Mouse (Mus musculus): Measurements from ENCODE around the gene Usp45. TPM values are rescaled to one million over a fixed set of nuclear protein-coding genes. Genes with fewer than 3 reads are reported as not detected.

Usp45 gene
- total RNA-seq, 2 experiments from 2014 or later = 16.2 to 18.9 TPM

GRCm38 (mm10) chr4:21786268-21786667 is 19.3 kb downstream of the Usp45 start:
- DNase-seq = no peak
- intact Hi-C loops (cut with DNase I) = no loop called here

- DNase-seq = no peak
- intact Hi-C loops (cut with DNase I) = no loop called here
Observed at GRCm38 (mm10) chr4:21788903-21789302, 21.9 kb downstream of the Usp45 start.

- intact Hi-C loops (cut with DNase I) = no loop called here
- no peak for DNase-seq
Observed at GRCm38 (mm10) chr4:21789836-21790235, 22.9 kb downstream of the Usp45 start.

GRCm38 (mm10) chr4:21793631-21794030 is 26.7 kb downstream of the Usp45 start:
- intact Hi-C loops (cut with DNase I) = no loop called here
- no peak for DNase-seq

- intact Hi-C loops (cut with DNase I) = no loop called here
- no peak for DNase-seq
Observed at GRCm38 (mm10) chr4:21801013-21801412, 34.1 kb downstream of the Usp45 start.

GRCm38 (mm10) chr4:21801620-21802019 is 34.7 kb downstream of the Usp45 start:
- intact Hi-C loops (cut with DNase I) = no loop called here

GRCm38 (mm10) chr4:21807204-21807603 is 40.2 kb downstream of the Usp45 start:
- no peak for DNase-seq
- intact Hi-C loops (cut with DNase I) = no loop called here

More at GRCm38 (mm10) chr4:21801620-21802019, 34.7 kb downstream of the Usp45 start:
- DNase-seq = no peak

GRCm38 (mm10) chr4:21810608-21811007 is 43.7 kb downstream of the Usp45 start:
- intact Hi-C loops (cut with DNase I) = loop anchor here (10.0 kb wide), 1 partner anchor 266 kb away; no protein-coding TSS in a partner anchor

GRCm38 (mm10) chr4:21812635-21813034 is 45.7 kb downstream of the Usp45 start:
- DNase-seq = no peak
- intact Hi-C loops (cut with DNase I) = loop anchor here (10.0 kb wide), 1 partner anchor 268 kb away; no protein-coding TSS in a partner anchor

More at GRCm38 (mm10) chr4:21810608-21811007, 43.7 kb downstream of the Usp45 start:
- no peak for DNase-seq

GRCm38 (mm10) chr4:21814029-21814428 is 47.1 kb downstream of the Usp45 start:
- intact Hi-C loops (cut with DNase I) = loop anchor here (10.0 kb wide), 1 partner anchor 269 kb away; no protein-coding TSS in a partner anchor
- DNase-seq = no peak

- DNase-seq = no peak
- intact Hi-C loops (cut with DNase I) = no loop called here
Observed at GRCm38 (mm10) chr4:21826616-21827015, 59.7 kb downstream of the Usp45 start.

GRCm38 (mm10) chr4:21832844-21833243 is 65.9 kb downstream of the Usp45 start:
- no peak for DNase-seq
- intact Hi-C loops (cut with DNase I) = no loop called here

- intact Hi-C loops (cut with DNase I) = loop anchor here (5.0 kb wide), 1 partner anchor 105 kb away; no protein-coding TSS in a partner anchor
- peak; percentile 88 to 93 for DNase-seq
Observed at GRCm38 (mm10) chr4:21847481-21848286, 80.7 kb downstream of the Usp45 start, which contains the start of gene Pnisr. TSS of gene Pnisr (plus strand) at chr4:21847583.

- peak in 1 of 2 experiments; percentile 89 for DNase-seq
- intact Hi-C loops (cut with DNase I) = loop anchor here (5.0 kb wide), 1 partner anchor 104 kb away; no protein-coding TSS in a partner anchor
Observed at GRCm38 (mm10) chr4:21848287-21848630, 81.3 kb downstream of the Usp45 start.

GRCm38 (mm10) chr4:21857481-21857880 is 90.5 kb downstream of the Usp45 start:
- intact Hi-C loops (cut with DNase I) = no loop called here

GRCm38 (mm10) chr4:21865226-21865625 is 98.3 kb downstream of the Usp45 start:
- intact Hi-C loops (cut with DNase I) = no loop called here
- no peak for DNase-seq

More at GRCm38 (mm10) chr4:21857481-21857880, 90.5 kb downstream of the Usp45 start:
- no peak for DNase-seq

- intact Hi-C loops (cut with DNase I) = no loop called here
- no peak for DNase-seq
Observed at GRCm38 (mm10) chr4:21878776-21879175, 111.8 kb downstream of the Usp45 start.

GRCm38 (mm10) chr4:21879565-21880220 is 112.7 kb downstream of the Usp45 start, which contains the start of gene Coq3:
TSS of gene Coq3 (plus strand) at chr4:21879673.
- intact Hi-C loops (cut with DNase I) = no loop called here
- peak; percentile 65 to 79 for DNase-seq

GRCm38 (mm10) chr4:21882806-21883205 is 115.8 kb downstream of the Usp45 start:
- intact Hi-C loops (cut with DNase I) = no loop called here
- DNase-seq = no peak

- intact Hi-C loops (cut with DNase I) = no loop called here
- DNase-seq = no peak
Observed at GRCm38 (mm10) chr4:21885831-21886230, 118.9 kb downstream of the Usp45 start.

Measured in gastrocnemius, postnatal 36 days (tissue).